Mouse (Mus musculus) limb, embryonic 13.5 days (tissue): ENCODE measurements around the gene Tmem107. TPM values are rescaled to one million over a fixed set of nuclear protein-coding genes. Genes with fewer than 3 reads are reported as not detected.
A peak's percentile ranks its signal among the peaks of the same experiment; 100 is the strongest.

ENCODE experiments used
- ATAC-seq: fragments of 200-750 bp; cut with Nextera tagmentation; 2 replicates; pipeline ENCODE4 v1.8.0; 2017; ENCODE audit warnings: low read depth, moderate number of reproducible peaks, moderate TSS enrichment; ENCODE audit not compliant: low FRiP score
- H3K27ac ChIP-seq: fragments of 300-500 bp; sonication (generic); 2 replicates; pipeline ENCODE4 v1.5.1; 2015; ENCODE audit warnings: inconsistent platforms, mild to moderate bottlenecking, moderate library complexity
- H3K27me3 ChIP-seq: fragments of 300-500 bp; sonication (generic); 2 replicates; pipeline ENCODE4 v1.6.1; 2015; ENCODE audit warnings: mild to moderate bottlenecking, inconsistent platforms
- H3K36me3 ChIP-seq: fragments of 300-500 bp; sonication (generic); 2 replicates; pipeline ENCODE4 v1.6.1; 2015; ENCODE audit warnings: inconsistent platforms, mild to moderate bottlenecking, moderate library complexity
- H3K4me1 ChIP-seq: fragments of 300-500 bp; sonication (generic); 2 replicates; pipeline ENCODE4 v1.6.1; 2015; ENCODE audit warnings: inconsistent platforms
- H3K4me2 ChIP-seq: fragments of 300-500 bp; sonication (generic); replicated peaks from 2 replicates; pipeline ENCODE4 v1.6.1; 2015; ENCODE audit warnings: inconsistent platforms, mild to moderate bottlenecking, moderate library complexity
- H3K4me3 ChIP-seq: fragments of 300-500 bp; sonication (generic); 2 replicates; pipeline ENCODE4 v1.5.1; 2015; ENCODE audit warnings: moderate library complexity, mild to moderate bottlenecking, inconsistent platforms
- H3K9ac ChIP-seq: fragments of 300-500 bp; sonication (generic); 2 replicates; pipeline ENCODE4 v1.6.1; 2015; ENCODE audit warnings: mild to moderate bottlenecking, inconsistent platforms
- H3K9me3 ChIP-seq: fragments of 300-500 bp; sonication (generic); 2 replicates; pipeline ENCODE4 v1.6.1; 2016; ENCODE audit warnings: inconsistent platforms
- WGBS: fragments of 180-500 bp; shearing (Covaris S2); methylation state at CpG from one replicate; pipeline ENCODE4 v1.1.7; 2015; 5-methylcytosine and 5-hydroxymethylcytosine counted together
- polyA plus RNA-seq: library from polyadenylated mRNA; unstranded; fragments of >200 nt; fragmentation: Nextera tagmentation; extraction: Ambion mirVana; gene quantifications from 2 replicates; pipeline ENCODE4 v1.2.1, GENCODE M21; 2015

The Tmem107 gene
- polyA plus RNA-seq, 1 experiment from 2014 or later: 52.0 TPM

- peak overlapping the region; percentile 82 for H3K4me3 ChIP-seq
- no peaks in the 10 kb centered on the region for H3K36me3 ChIP-seq
- H3K27ac ChIP-seq: peak overlapping the region; percentile 67
- H3K27me3 ChIP-seq: peaks cover 18% of the 10 kb centered on the region
- no peak for ATAC-seq
- peaks cover 31% of the 10 kb centered on the region for H3K4me1 ChIP-seq
- peak overlapping the region; percentile 79 for H3K9ac ChIP-seq
- no peaks in the 10 kb centered on the region for H3K9me3 ChIP-seq
- H3K4me2 ChIP-seq: peak overlapping the region; percentile 92
- under 1% methylated on average over 45 of the region's 45 CpGs for WGBS
Observed at GRCm38 (mm10) chr11:69117737-69118695, 47.4 kb downstream of the Tmem107 start.

- Histone ChIP-seq H3K27me3 (peaks cover 18% of the 10 kb centered on the region), H3K36me3 (no peaks in the 10 kb centered on the region), H3K27ac (no peak overlapping the region), H3K9ac (no peak overlapping the region), H3K4me1 (peaks cover 31% of the 10 kb centered on the region), H3K4me2 (peak overlapping the region; percentile 92), H3K9me3 (no peaks in the 10 kb centered on the region), H3K4me3 (peak overlapping the region; percentile 82)
- ATAC-seq: peak; percentile 9; the same call in 1 of the 2 replicates
- WGBS: 0% methylated on average over 15 of the region's 15 CpGs
Observed at GRCm38 (mm10) chr11:69118765-69119164, 48.2 kb downstream of the Tmem107 start.

GRCm38 (mm10) chr11:69119446-69120155, 49.0 kb downstream of the Tmem107 start:
- WGBS: 27% methylated on average over 14 of the region's 14 CpGs
- H3K4me2 ChIP-seq: peak overlapping the region; percentile 92
- no peaks in the 10 kb centered on the region for H3K36me3 ChIP-seq
- 0 out of 2 replicates have a peak overlapping the region, but pooled peaks have one; percentile 55 for H3K9ac ChIP-seq
- no peak overlapping the region for H3K27ac ChIP-seq
- H3K9me3 ChIP-seq: no peaks in the 10 kb centered on the region
- peak overlapping the region; percentile 82 for H3K4me3 ChIP-seq
- peaks cover 31% of the 10 kb centered on the region for H3K4me1 ChIP-seq
- no peak for ATAC-seq
- peaks cover 18% of the 10 kb centered on the region for H3K27me3 ChIP-seq

DNA sequence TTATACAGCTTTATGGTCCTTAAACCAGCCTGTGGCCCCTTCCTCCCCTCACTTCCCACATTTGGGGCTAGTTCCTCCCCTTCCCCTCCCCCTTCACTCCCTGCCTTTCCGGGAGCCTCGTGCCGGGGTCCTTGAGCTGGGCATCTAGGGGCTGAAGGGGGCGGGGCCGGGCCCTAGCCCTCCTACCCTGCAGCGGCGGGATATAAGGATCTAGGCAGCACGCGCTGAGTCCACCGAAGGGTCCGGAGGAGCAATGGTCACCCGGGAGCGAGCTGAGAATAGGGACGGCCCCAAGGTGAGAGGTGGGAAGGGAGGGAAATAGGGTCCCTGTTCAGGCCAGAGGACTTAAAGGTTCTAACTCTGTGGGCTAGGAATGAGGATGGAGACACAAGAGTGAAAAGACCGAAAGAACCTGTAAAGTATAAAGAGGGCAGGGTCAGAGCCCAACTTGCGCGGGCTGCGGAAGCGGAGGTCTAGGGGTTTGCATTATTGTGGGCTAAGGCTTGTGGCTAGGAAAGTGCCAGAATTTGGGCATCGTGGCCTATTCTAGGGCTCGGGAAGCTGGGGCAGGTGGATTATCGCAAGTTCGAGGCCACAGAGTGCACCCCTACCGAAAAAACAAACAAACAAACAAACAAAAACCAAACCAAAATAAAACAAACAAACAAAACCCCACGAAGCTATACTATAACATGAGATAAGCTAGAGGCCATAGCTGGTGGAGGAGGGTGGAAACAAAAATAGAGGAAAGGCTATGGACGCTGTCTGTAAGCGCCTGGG, 49.8 kb downstream of the Tmem107 start, which contains the start of gene Hes7:
Hes7 (plus strand) TSS at position 184 of the 780 bp plus-strand sequence.
- no peak for ATAC-seq

GRCm38 (mm10) chr11:69121001-69121740, 50.6 kb downstream of the Tmem107 start:
- Histone ChIP-seq H3K36me3 (no peaks in the 10 kb centered on the region), H3K4me3 (peak overlapping the region; percentile 82), H3K27me3 (peaks cover 13% of the 10 kb centered on the region; the same call in 1 of the 2 replicates), H3K9ac (peak overlapping the region; percentile 79), H3K4me1 (peaks cover 37% of the 10 kb centered on the region), H3K27ac (peak overlapping the region; percentile 11; the same call in 1 of the 2 replicates), H3K9me3 (no peaks in the 10 kb centered on the region), H3K4me2 (peak overlapping the region; percentile 92)
- under 1% methylated on average over 31 of the region's 33 CpGs for WGBS
- no peak for ATAC-seq

More for the DNA sequence above, 49.8 kb downstream of the Tmem107 start, which contains the start of gene Hes7:
- Histone ChIP-seq H3K4me1 (peaks cover 31% of the 10 kb centered on the region), H3K27me3 (peaks cover 17% of the 10 kb centered on the region), H3K27ac (no peak within 1 kb of the TSS), H3K36me3 (no peaks in the 10 kb centered on the region), H3K4me3 (peak within 1 kb of the TSS; percentile 82), H3K9me3 (no peaks in the 10 kb centered on the region), H3K4me2 (peak within 1 kb of the TSS; percentile 92), H3K9ac (peak within 1 kb of the TSS; percentile 79)
- 2% methylated on average over 27 of the region's 27 CpGs for WGBS

GRCm38 (mm10) chr11:69121741-69122335, 51.2 kb downstream of the Tmem107 start:
- under 1% methylated on average over 31 of the region's 32 CpGs for WGBS
- Histone ChIP-seq H3K4me2 (peak overlapping the region; percentile 92), H3K36me3 (no peaks in the 10 kb centered on the region), H3K27ac (peak overlapping the region; percentile 87), H3K27me3 (peaks cover 9% of the 10 kb centered on the region; the same call in 1 of the 2 replicates), H3K4me1 (peaks cover 41% of the 10 kb centered on the region), H3K4me3 (peak overlapping the region; percentile 82), H3K9ac (peak overlapping the region; percentile 79), H3K9me3 (no peaks in the 10 kb centered on the region)
- no peak for ATAC-seq

DNA sequence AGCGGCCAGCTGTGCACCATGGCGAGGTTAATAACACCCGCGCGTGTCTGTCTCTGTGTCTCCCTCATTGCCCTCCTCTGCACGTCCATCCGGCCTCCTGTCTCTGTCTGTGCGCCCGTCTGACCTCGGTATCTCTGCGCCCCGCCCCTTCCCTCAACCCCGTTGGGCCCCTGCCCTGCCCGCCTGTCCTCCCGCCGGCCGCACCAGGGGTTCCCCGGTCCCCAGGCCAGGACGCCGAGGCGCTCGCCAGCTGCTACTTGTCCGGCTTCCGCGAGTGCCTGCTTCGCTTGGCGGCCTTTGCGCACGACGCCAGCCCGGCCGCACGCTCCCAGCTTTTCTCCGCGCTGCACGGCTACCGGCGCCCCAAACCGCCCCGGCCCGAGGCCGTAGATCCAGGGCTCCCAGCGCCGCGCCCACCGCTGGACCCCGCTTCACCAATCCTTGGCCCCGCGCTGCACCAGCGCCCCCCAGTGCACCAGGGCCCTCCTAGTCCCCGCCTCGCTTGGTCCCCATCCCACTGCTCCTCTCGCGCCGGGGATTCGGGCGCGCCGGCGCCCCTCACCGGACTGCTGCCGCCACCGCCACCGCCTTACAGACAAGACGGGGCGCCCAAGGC, 51.8 kb downstream of the Tmem107 start, which contains the start of gene 9130213A22Rik:
9130213A22Rik (minus strand) TSS at position 254 of the 616 bp plus-strand sequence.
- H3K27me3 ChIP-seq: peaks cover 12% of the 10 kb centered on the region; the same call in 1 of the 2 replicates
- H3K9ac ChIP-seq: peak within 1 kb of the TSS; percentile 79
- H3K36me3 ChIP-seq: no peaks in the 10 kb centered on the region
- peak within 1 kb of the TSS; percentile 92 for H3K4me2 ChIP-seq
- H3K27ac ChIP-seq: peak within 1 kb of the TSS; percentile 87
- H3K4me1 ChIP-seq: peaks cover 39% of the 10 kb centered on the region
- H3K4me3 ChIP-seq: peak within 1 kb of the TSS; percentile 82
- WGBS: 1% methylated on average over 66 of the region's 66 CpGs
- no peaks in the 10 kb centered on the region for H3K9me3 ChIP-seq
- peak; percentile 70 for ATAC-seq

Other genes starting within 250 kb of the Tmem107 start
- 98.8 and 102 TPM in 2 replicates for gene Ndel1, start 198.9 kb upstream of the Tmem107 start, polyA plus RNA-seq
- 0.15 and 0.23 TPM in 2 replicates for gene Rnf222, start 182.3 kb upstream of the Tmem107 start, polyA plus RNA-seq
- gene Rpl26, start 169.2 kb upstream of the Tmem107 start, polyA plus RNA-seq: 996 and 1,041 TPM in 2 replicates
- gene Odf4, start 143.7 kb upstream of the Tmem107 start, polyA plus RNA-seq: not detected in 2 replicates
- gene Arhgef15, start 113.3 kb upstream of the Tmem107 start, polyA plus RNA-seq: 6.3 and 7.2 TPM in 2 replicates
- 2.4 and 3.0 TPM in 2 replicates for gene Slc25a35, start 102.7 kb upstream of the Tmem107 start, polyA plus RNA-seq
- 54.5 and 58.1 TPM in 2 replicates for gene Rangrf, start 95.6 kb upstream of the Tmem107 start, polyA plus RNA-seq
- gene Pfas, start 62.3 kb upstream of the Tmem107 start, polyA plus RNA-seq: 39.6 and 40.6 TPM in 2 replicates
- 55.5 and 60.4 TPM in 2 replicates for gene Ctc1, start 54.9 kb upstream of the Tmem107 start, polyA plus RNA-seq
- gene Aurkb, start 25.2 kb upstream of the Tmem107 start, polyA plus RNA-seq: 140 and 141 TPM in 2 replicates
- 9.5 and 9.6 TPM in 2 replicates for gene Borcs6, start 11.1 kb upstream of the Tmem107 start, polyA plus RNA-seq
- gene Vamp2, start 17.7 kb downstream of the Tmem107 start, polyA plus RNA-seq: 82.8 and 88.6 TPM in 2 replicates
- gene Per1, start 24.4 kb downstream of the Tmem107 start, polyA plus RNA-seq: 9.3 and 12.0 TPM in 2 replicates
- gene Hes7, start 49.6 kb downstream of the Tmem107 start, polyA plus RNA-seq: 0.74 and 1.2 TPM in 2 replicates
- gene 9130213A22Rik, start 51.8 kb downstream of the Tmem107 start, polyA plus RNA-seq: 0.52 and 0.55 TPM in 2 replicates
- 1.6 TPM in 2 replicates for gene Aloxe3, start 55.1 kb downstream of the Tmem107 start, polyA plus RNA-seq
- 0.22 and 0.25 TPM in 2 replicates for gene Alox12b, start 86.2 kb downstream of the Tmem107 start, polyA plus RNA-seq
- 0.08 and 0.09 TPM in 2 replicates for gene Alox8, start 127.0 kb downstream of the Tmem107 start, polyA plus RNA-seq
- 0.09 and 0.25 TPM in 2 replicates for gene Gucy2e, start 166.2 kb downstream of the Tmem107 start, polyA plus RNA-seq